Mouse (Mus musculus) forebrain, embryonic 13.5 days (tissue): ENCODE measurements at regions not wholly inside any gene's neighbourhood (a gene's known extent, or its start where the extent isn't known, plus 50 kb on each side); places are given as distances from the start of the nearest gene placed in this dataset.
A peak's percentile ranks its signal among the peaks of the same experiment; 100 is the strongest.
"Not testable (repeated sequence)": the region's sequence is repeated elsewhere in the genome, so short reads cannot be mapped to it uniquely, and the experiment has no call there.

Source experiments
- ATAC-seq: fragments of 200-750 bp; cut with Nextera tagmentation; 2 replicates; pipeline ENCODE4 v1.8.0; 2017
- H3K27ac ChIP-seq: fragments of 300-500 bp; sonication (generic); 2 replicates; pipeline ENCODE4 v1.5.1; 2015; ENCODE audit warnings: inconsistent platforms, mild to moderate bottlenecking, moderate library complexity
- H3K27me3 ChIP-seq: fragments of 300-500 bp; sonication (generic); 2 replicates; pipeline ENCODE4 v1.6.1; 2015; ENCODE audit warnings: mild to moderate bottlenecking, inconsistent platforms
- H3K36me3 ChIP-seq: fragments of 300-500 bp; sonication (generic); 2 replicates; pipeline ENCODE4 v1.6.1; 2015; ENCODE audit warnings: mild to moderate bottlenecking, inconsistent platforms; ENCODE audit not compliant: poor library complexity, severe bottlenecking
- H3K4me1 ChIP-seq: fragments of 300-500 bp; sonication (generic); 2 replicates; pipeline ENCODE4 v1.6.1; 2015; ENCODE audit warnings: inconsistent platforms
- H3K4me2 ChIP-seq: fragments of 300-500 bp; sonication (generic); 2 replicates; pipeline ENCODE4 v1.6.1; 2015; ENCODE audit warnings: inconsistent platforms, mild to moderate bottlenecking, moderate library complexity
- H3K4me3 ChIP-seq: fragments of 300-500 bp; sonication (generic); 2 replicates; pipeline ENCODE4 v1.5.1; 2015; ENCODE audit warnings: mild to moderate bottlenecking, inconsistent platforms
- H3K9ac ChIP-seq: fragments of 300-500 bp; sonication (generic); 2 replicates; pipeline ENCODE4 v1.6.1; 2015; ENCODE audit warnings: mild to moderate bottlenecking, inconsistent platforms
- H3K9me3 ChIP-seq: fragments of 300-500 bp; sonication (generic); replicated peaks from 2 replicates; pipeline ENCODE4 v1.6.1; 2016; ENCODE audit warnings: inconsistent platforms
- WGBS: fragments of 180-500 bp; shearing (Covaris S2); methylation state at CpG from one replicate; pipeline ENCODE4 v1.1.7; 2015; 5-methylcytosine and 5-hydroxymethylcytosine counted together

DNA sequence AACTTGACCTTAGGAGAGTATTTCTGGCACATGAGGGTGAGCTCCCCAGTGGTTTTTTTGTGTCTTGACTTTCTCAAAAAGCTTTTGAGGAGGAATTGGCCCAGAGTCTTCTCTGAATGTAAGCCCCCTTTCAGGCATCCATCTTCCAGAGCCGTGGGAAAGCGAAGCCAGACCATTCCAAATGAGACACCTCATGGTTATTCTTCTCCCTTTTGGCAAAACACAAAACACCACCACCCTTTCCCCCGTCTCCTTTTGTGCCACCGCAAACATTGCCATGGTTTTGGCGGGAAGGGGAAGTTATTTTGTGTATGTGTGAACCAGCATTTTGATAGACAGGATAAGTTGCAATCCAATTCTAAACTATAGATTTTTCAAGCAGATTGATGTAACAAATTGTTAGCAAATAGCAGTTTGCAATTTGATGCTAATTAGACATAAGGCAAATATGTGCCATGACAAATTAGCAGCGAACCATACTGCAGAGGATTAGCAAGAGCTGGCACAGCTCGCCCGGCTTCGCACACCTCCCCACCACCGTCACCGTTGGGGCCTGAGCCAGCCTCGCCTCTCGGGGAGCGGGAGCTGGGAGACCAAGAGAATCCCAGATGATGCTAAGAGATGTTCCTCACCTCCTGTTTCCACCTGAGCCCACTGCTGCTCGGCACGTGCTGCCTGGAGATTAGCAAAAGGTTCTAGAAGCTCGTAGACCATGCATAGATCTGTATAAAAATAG lies 404.9 kb upstream of the Zfp507 start:
- H3K4me2 ChIP-seq = no peak overlapping the region
- H3K9me3 ChIP-seq = no peaks in the 10 kb centered on the region
- no peaks in the 10 kb centered on the region for H3K27me3 ChIP-seq
- H3K36me3 ChIP-seq = no peaks in the 10 kb centered on the region
- ATAC-seq = peak; percentile 96
- no peak overlapping the region for H3K4me3 ChIP-seq
- WGBS = 55% methylated on average over 17 of the region's 17 CpGs
- H3K4me1 ChIP-seq = peaks cover 6% of the 10 kb centered on the region; the same call in 1 of the 2 replicates
- H3K27ac ChIP-seq = no peak overlapping the region; the same call in 1 of the 2 replicates
- no peak overlapping the region for H3K9ac ChIP-seq

DNA sequence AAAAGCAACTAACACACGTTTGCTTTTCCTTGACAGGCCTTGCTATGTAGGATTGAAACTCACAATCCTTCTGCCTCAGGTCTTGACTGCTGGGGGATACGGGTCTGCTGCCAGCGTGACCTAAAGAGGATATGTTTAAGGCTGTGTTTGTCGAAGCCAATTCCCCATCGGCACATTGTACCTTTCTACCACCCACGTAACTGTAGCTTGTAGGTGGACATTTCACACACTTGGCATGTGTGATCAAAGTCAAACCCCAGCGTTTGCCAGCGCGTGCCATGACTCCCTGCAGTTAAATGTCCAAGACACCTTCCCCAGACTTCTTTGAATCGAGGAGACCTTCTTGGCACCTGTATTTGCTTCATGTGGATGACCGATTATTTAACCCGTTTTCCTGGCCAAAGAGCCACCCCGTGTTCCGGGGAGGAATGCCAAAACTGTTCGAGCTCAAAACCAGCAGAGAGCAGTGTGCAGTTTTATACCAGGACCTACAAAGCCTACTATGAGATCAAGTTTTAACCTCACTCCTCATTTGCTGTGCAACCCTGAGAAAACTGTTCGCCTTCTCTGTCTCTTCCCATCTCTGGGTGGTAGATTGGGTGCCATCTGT lies 395.4 kb upstream of the Zfp507 start:
- WGBS = 91% methylated on average over 16 of the region's 16 CpGs
- H3K9me3 ChIP-seq = no peaks in the 10 kb centered on the region
- no peaks in the 10 kb centered on the region for H3K27me3 ChIP-seq

DNA sequence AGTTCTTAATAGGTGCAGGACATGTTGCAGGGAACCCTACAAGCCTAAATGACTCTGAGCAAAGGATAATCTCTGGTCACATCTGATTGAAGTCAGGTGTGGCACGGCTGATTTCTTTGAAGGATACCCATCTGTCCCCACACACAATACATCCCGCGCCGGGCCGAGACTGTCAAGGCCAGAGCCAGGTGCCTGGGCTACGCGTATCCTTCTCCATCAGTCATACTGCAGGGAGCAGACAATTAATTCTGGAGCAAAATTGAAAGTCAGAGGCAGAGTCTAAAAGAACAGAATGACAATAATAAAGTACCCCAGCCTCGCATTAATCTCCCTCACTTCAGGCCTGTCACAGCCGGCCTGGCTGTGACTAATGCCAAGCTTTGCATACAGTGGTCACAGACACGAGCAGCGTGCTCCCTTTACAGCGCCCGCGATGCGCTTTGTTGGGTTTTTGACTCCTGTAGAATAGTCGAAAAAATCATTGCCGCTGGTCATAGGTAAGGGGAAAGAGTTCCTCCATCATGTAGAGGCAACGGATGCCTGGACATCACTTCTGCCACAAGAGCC lies 393.4 kb upstream of the Zfp507 start:
- H3K27me3 ChIP-seq = no peaks in the 10 kb centered on the region
- no peak overlapping the region for H3K4me3 ChIP-seq
- no peak for ATAC-seq
- H3K9me3 ChIP-seq = no peaks in the 10 kb centered on the region
- no peak overlapping the region for H3K9ac ChIP-seq
- H3K4me1 ChIP-seq = no peaks in the 10 kb centered on the region
- no peaks in the 10 kb centered on the region for H3K36me3 ChIP-seq
- no peak overlapping the region for H3K4me2 ChIP-seq
- WGBS = 92% methylated on average over 18 of the region's 18 CpGs
- no peak overlapping the region for H3K27ac ChIP-seq

More for the DNA sequence above, 395.4 kb upstream of the Zfp507 start:
- no peak overlapping the region for H3K27ac ChIP-seq
- H3K9ac ChIP-seq = no peak overlapping the region
- H3K36me3 ChIP-seq = no peaks in the 10 kb centered on the region
- H3K4me3 ChIP-seq = no peak overlapping the region
- H3K4me2 ChIP-seq = no peak overlapping the region
- H3K4me1 ChIP-seq = no peaks in the 10 kb centered on the region
- no peak for ATAC-seq

DNA sequence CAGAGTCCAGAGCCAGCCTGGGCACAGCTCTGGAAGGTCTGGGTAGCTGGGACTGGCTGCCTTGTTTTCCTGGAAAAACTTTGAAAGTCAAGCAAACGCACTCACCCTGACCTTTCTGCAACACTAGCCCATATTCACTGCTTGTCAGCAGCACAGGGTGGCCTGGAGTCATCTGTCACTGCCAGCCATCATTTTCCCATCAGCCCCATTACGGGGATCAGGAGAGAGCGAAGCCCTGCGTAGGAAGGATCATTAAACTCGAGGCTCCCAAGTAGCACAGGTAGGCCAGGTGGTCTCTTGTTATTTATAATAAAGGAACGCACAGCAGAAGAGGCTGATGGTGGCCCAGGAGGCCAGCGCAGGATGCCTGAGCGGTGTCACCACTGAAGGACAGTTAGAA lies 389.8 kb upstream of the Zfp507 start:
- ATAC-seq = no peak
- H3K36me3 ChIP-seq = no peaks in the 10 kb centered on the region
- H3K27ac ChIP-seq = no peak overlapping the region
- no peak overlapping the region for H3K4me3 ChIP-seq
- H3K27me3 ChIP-seq = no peaks in the 10 kb centered on the region
- WGBS = 85% methylated on average over 8 of the region's 8 CpGs
- peaks cover 5% of the 10 kb centered on the region; the same call in 1 of the 2 replicates for H3K4me1 ChIP-seq
- H3K4me2 ChIP-seq = no peak overlapping the region
- no peaks in the 10 kb centered on the region for H3K9me3 ChIP-seq
- no peak overlapping the region for H3K9ac ChIP-seq

DNA sequence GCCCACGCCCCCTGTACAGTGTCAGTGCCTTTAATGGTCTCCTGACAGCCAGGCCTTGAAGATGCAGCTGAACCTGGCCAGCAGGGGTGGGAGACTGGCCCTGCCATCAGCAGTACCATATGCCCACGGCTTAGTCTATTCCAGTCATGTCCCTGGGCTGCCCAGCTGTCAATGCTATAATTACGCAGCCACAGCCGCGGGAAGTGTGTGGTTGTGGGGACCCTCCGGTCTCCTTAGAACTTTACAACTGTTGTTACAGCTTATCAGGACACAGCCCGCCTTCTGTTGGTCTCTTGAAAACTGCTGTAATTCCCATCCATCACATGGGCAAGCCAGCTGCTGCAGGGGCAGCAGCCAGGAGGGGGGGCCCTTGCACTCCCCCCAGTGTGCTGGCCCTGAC lies 375.1 kb upstream of the Zfp507 start:
- H3K4me1 ChIP-seq = no peaks in the 10 kb centered on the region
- WGBS = 80% methylated on average over 7 of the region's 7 CpGs
- no peak overlapping the region for H3K9ac ChIP-seq
- H3K9me3 ChIP-seq = no peaks in the 10 kb centered on the region
- no peak overlapping the region for H3K4me3 ChIP-seq
- H3K4me2 ChIP-seq = no peak overlapping the region
- H3K27me3 ChIP-seq = no peaks in the 10 kb centered on the region
- H3K36me3 ChIP-seq = no peaks in the 10 kb centered on the region
- no peak for ATAC-seq
- H3K27ac ChIP-seq = no peak overlapping the region

DNA sequence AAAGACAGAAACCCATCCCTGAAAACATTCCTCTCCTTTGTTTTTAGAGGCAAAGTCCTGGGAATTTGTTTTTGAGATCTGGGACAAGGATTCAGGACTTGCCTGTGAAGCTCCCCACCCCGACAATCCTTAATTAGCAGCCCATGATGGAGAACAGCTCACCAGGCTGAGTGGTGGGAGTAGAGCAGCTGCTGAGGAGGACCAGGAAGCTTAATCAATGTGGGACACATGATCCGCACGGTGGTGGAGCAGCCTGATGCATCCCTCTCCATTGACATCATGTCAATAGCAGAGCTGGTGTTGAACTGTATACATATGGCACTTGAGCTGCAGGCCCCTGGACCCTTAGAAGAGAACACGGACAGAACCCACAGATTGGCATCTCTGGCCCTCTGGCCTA lies 372.5 kb upstream of the Zfp507 start:
- ATAC-seq = no peak
- no peak overlapping the region for H3K4me3 ChIP-seq
- no peak overlapping the region for H3K27ac ChIP-seq
- H3K36me3 ChIP-seq = no peaks in the 10 kb centered on the region
- no peak overlapping the region for H3K9ac ChIP-seq
- no peaks in the 10 kb centered on the region for H3K4me1 ChIP-seq
- WGBS = 88% methylated on average over 4 of the region's 4 CpGs
- H3K27me3 ChIP-seq = no peaks in the 10 kb centered on the region
- no peaks in the 10 kb centered on the region; the same call in 1 of the 2 replicates for H3K9me3 ChIP-seq
- no peak overlapping the region for H3K4me2 ChIP-seq

DNA sequence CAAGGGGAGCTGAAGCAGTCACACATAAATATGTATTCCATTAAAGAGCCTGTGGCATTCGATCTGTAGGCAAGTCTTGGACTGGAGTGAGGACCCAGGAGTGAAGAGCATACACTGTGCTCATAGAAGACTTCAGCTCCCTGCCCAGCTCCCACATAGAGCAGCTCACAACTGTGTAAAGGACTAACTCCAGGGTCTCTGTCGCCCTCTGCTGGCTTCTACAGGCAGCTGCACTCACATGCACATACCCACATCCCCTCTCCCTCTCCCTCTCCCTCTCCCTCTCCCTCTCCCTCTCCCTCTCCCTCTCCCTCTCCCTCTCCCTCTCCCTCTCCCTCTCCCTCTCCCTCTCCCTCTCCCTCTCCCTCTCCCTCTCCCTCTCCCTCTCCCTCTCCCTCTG lies 369.7 kb upstream of the Zfp507 start:
- not testable (repeated sequence) for H3K9me3 ChIP-seq, H3K4me3 ChIP-seq, ATAC-seq, H3K27me3 ChIP-seq, H3K27ac ChIP-seq, H3K4me2 ChIP-seq, H3K4me1 ChIP-seq, H3K36me3 ChIP-seq, H3K9ac ChIP-seq
- WGBS = 54% methylated on average over 2 of the region's 2 CpGs

DNA sequence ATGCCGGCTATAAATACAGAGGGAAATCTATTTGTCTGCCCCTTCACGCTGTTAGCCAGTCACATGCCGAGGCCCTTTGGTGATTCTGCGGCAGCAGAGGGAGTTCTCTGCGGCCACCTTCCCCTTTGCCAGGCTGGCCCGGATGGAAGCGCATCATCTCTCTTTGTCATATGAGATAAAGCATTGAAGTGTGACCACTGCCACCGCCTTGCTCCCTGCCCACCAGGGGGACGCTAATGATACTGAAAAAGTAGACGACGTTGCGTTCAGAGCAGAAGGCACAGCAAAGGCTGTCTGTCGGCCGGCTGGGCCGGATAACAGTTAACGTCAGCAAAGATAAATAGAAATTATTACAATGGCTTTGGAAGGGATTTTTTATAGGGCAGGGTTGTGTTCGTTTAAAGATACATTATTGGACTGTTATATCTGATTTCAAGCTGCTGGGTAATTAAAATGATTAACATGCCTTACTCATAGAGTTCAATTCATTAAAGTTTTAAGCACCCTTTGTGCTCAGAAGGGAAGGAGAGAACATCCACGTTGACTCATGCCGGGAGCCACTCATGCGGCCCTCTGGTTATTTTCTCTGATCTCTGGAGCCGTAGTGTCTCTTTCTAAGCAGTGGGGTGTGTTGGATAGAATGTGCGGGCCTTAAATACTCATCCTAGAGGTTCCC lies 354.6 kb upstream of the Zfp507 start:
- Histone ChIP-seq H3K27me3 (no peaks in the 10 kb centered on the region), H3K4me1 (no peaks in the 10 kb centered on the region), H3K4me2 (no peak overlapping the region), H3K27ac (no peak overlapping the region), H3K4me3 (no peak overlapping the region), H3K9me3 (no peaks in the 10 kb centered on the region), H3K36me3 (no peaks in the 10 kb centered on the region), H3K9ac (no peak overlapping the region)
- ATAC-seq = peak; percentile 10; the same call in 1 of the 2 replicates
- 46% methylated on average over 22 of the region's 22 CpGs for WGBS

DNA sequence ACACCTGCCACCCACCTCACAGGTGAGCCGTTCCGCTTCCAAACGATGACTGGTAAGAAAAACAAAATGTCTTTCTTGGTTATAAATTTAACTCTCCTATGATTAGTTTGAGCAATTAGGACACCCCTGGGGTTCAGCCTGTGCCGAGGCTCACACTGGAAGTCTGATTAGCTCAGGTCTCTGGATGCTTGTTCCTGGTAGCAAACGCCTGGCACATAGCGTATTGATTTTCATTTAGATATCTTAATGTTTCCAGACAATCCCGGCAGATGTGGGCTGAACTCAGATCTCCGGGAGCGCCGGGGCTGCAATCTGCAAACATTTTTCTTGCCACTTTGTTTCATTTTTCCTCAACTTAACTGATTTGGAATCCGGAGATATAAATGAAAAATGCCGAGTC lies 353.8 kb upstream of the Zfp507 start:
- 87% methylated on average over 12 of the region's 12 CpGs for WGBS
- no peak overlapping the region for H3K9ac ChIP-seq

DNA sequence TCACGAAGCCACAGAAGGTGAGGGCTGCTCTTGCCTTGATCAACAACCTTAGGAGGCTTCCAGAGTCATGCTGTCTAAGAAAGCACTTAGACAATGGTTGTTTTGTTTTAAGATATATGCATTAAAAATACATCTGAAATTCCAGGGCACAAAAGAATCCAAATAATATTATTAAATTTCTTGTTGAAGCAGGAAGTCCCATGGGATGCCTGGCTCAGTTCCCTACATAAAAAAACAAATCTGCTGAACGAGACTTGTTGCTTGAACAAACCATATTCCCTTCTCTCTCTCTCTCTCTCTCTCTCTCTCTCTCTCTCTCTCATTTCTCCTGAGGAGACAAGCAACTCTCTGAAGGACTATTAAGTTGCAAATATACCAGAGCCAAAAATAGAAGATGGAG lies 352.8 kb upstream of the Zfp507 start:
- H3K4me2 ChIP-seq = no peak overlapping the region
- H3K27ac ChIP-seq = no peak overlapping the region
- H3K4me1 ChIP-seq = peaks cover 5% of the 10 kb centered on the region; the same call in 1 of the 2 replicates
- no peaks in the 10 kb centered on the region for H3K36me3 ChIP-seq
- H3K9me3 ChIP-seq = no peaks in the 10 kb centered on the region
- H3K9ac ChIP-seq = no peak overlapping the region
- H3K27me3 ChIP-seq = no peaks in the 10 kb centered on the region
- H3K4me3 ChIP-seq = no peak overlapping the region
- WGBS = 73% methylated on average over 2 of the region's 2 CpGs
- ATAC-seq = no peak

More for the DNA sequence above, 353.8 kb upstream of the Zfp507 start:
- no peaks in the 10 kb centered on the region for H3K36me3 ChIP-seq
- no peak overlapping the region for H3K27ac ChIP-seq
- no peaks in the 10 kb centered on the region for H3K9me3 ChIP-seq
- no peak overlapping the region for H3K4me3 ChIP-seq
- no peaks in the 10 kb centered on the region for H3K4me1 ChIP-seq
- no peaks in the 10 kb centered on the region for H3K27me3 ChIP-seq
- no peak for ATAC-seq
- no peak overlapping the region for H3K4me2 ChIP-seq

DNA sequence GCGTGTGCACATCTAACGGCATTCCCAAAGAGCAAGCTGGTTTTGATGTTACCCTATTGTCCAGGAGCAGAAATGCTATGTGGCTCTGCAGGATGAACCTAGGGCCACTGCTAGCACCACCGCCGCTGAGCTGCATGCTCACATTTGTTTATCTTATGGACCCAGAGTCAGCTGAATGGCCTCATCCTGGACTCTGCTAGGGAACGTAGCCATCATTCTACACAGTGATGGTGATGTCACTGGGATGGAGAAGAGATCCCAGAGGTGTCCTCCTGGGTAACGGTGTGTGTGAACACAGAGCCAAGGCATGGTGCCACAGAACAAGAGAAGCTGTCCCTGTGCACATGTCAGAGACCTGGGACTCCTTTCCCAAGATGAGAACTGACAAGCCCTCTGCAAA lies 352.4 kb upstream of the Zfp507 start:
- H3K4me2 ChIP-seq = no peak overlapping the region
- H3K27me3 ChIP-seq = no peaks in the 10 kb centered on the region
- no peak overlapping the region for H3K9ac ChIP-seq
- H3K27ac ChIP-seq = no peak overlapping the region
- ATAC-seq = no peak
- peaks cover 5% of the 10 kb centered on the region; the same call in 1 of the 2 replicates for H3K4me1 ChIP-seq
- WGBS = 92% methylated on average over 6 of the region's 6 CpGs
- H3K4me3 ChIP-seq = no peak overlapping the region
- no peaks in the 10 kb centered on the region for H3K9me3 ChIP-seq
- H3K36me3 ChIP-seq = no peaks in the 10 kb centered on the region

DNA sequence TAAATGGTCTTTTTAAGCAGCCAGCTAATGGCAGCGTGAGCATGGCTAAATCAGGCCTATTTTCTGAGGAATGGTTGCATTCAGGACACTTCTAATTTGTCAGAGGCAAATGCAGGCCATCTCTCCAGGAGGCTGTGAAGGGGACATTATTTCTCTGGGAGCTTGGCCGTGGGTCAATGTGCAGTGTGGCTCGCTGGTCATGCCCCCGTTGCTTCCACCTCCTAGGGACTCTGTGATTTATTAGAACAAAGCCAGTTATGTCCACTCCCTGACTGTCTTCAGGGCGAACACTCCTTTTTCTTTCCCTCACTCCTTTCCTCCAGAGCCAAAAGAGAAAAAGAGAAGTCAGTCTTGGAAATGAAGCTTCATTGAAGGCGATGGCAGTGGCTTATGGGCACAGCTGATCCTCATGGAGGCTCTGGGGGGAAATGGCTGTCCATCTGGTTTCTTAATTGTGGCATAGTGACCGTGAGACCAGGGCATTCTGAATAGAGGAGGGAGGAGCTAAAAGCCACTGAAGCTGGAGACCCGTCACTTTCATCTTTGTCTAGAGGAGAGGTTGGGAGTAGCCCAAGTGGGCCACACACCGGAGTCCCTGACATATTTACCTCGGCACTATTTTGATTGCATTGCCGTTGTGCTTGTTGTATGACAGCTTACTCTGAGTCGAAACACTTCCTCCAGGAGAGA lies 348.2 kb upstream of the Zfp507 start:
- no peak for ATAC-seq
- Histone ChIP-seq H3K27ac (no peak overlapping the region), H3K4me3 (no peak overlapping the region), H3K9me3 (no peaks in the 10 kb centered on the region), H3K4me1 (peaks cover 5% of the 10 kb centered on the region; the same call in 1 of the 2 replicates), H3K36me3 (no peaks in the 10 kb centered on the region), H3K27me3 (no peaks in the 10 kb centered on the region), H3K4me2 (no peak overlapping the region), H3K9ac (no peak overlapping the region)
- WGBS = 35% methylated on average over 12 of the region's 12 CpGs
